Mouse (Mus musculus) spleen, postnatal 4 days (tissue): ENCODE data around the gene Gpr12.
"Not testable (repeated sequence)": the region's sequence is repeated elsewhere in the genome, so short reads cannot be mapped to it uniquely, and the experiment has no call there.

Experiments used
- DNase-seq, 2 experiments: peaks; one replicate each; pipeline ENCODE4 v3.0.0; 2022; ENCODE audit warnings: low spot score in 2 of 2

Gene Gpr12

DNA sequence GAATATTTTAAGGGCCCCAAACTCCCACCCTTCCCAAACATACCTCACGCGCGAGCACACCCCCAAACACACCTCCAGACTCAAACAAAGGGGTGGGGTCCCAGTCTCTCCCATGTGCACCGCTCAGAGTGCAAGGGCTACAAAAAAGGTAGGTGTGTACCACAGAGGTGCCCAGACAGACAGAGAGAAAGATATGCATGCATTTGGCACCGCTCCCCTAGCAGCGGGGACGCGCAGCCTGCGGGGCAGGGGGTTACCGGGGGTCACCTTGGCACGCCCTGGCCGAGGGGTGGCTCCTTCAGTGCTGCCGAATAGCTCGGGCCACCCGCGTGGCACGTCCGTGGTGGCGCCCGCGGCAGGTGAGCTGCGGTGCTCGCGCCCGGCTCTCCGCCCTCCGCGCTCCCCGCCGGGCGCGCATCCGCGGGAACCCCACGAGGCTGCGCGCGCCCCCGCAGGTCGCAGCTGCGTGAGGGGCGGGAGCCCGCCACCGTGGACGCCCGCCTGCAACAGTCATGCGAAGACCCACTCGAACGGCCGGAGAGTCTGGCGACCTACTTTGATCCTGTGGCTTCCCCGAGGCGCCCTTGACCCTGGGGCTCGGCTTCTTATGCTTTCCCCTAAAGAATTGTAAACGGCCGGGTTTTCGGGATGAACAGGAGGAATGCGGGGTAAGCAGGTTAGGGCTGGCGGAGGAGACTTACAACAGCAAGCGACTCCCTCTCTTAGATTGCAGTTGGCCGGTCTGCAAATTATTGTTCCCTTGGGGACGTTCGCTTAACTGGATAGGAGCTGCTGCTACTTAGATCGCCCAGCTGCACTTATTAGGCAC, at the start of gene Gpr12:
Gene Gpr12, minus strand, starts transcription at position 762 of the 829 bp plus-strand sequence.
- DNase-seq = no peak

DNA sequence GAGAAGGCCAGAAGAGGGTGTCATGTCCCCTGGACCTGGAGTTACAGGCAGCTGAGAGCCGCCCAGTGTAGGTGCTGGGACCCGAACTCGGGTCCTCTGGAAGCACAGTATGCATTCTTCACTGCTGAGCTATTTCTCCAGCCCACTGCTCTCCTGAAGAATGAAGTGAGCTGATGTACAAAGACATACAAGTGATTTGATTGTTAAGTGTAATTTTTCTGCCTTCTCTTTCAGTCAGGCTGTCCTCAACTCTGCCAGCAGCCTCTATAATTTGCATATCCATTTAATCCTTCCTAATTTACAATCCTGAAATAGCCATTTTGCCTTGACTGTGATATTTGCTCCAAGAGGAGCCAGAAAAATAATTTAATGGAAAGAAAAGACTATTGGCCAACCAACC, 46.6 kb upstream of the Gpr12 start:
- DNase-seq = no peak

DNA sequence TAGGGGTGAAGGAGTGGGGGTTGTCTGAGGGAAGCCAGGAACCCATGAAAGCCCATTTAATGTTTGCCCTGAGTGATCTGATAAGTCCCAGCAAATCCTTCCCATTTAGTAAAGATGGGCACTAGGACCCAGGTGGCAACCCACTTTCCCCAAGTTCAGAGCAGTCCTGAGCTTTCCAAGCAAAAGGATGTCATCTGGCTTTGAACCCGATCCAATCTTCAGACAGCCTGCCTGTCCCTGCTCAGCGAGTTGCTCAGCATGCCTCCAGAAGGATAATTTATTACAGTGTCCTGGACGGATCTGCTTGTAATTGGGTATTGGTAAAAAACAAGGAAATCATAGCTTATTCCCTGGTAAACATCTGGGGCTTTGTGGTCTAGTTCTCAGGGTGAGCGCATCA, 45.9 kb upstream of the Gpr12 start:
- DNase-seq = no peak

DNA sequence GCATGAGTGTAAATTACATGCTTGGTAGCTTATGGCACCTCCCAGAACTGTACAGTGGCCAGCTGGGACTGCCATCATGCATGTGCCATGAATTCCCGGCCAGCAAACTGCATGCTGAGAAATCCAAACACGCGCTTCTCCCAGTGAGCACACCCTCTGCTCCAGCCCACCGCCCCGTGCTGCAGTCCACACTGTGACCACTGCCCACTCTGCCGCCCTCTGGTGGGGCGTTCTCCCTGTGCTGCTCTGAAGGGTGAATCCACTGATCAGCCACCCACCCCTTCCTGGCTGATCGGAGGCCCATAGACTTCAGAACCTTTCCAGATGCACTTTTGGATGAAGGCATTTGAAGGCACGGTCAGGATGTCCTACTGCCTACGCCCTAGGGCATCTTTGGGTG, 44.6 kb upstream of the Gpr12 start:
- no peak for DNase-seq

DNA sequence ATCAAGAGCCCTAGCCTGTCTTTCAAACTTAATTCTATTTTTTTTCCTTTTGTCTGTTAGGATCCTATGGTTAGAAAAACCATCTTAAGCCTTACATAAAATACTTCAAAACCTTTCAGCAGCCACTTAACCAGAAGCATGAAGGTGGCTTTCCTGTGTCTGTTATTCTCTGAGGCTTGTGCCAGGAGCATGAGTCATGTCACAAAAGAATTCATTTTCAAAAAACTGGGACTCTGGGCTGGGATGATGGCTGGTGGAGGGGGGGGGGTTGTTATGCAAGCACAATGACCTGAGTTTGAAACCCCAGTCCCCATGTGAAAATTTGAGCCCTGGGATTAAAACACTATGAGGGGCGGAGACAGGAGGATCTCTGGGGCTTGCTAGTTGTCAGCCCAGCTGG, 43.8 kb upstream of the Gpr12 start:
- no peak for DNase-seq

DNA sequence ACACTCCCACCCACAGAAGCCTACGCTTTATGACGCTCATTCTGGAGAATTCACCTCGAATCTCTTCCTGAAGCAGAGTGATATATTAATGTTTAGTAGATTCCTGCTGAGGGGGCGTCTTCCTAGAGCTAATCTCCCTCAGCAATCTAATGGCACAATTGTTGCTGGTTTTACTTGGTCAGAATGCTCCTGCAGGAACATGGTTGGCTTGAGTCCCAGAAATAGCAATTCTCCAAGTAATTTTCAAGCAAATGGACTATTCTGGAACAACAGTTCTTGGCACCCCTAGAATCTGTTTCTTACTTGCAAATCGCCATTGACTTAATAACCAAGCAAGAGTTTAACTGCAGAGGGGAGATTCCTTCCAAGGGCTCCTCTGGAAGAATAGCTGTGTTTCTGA, 42.9 kb upstream of the Gpr12 start:
- DNase-seq = no peak

DNA sequence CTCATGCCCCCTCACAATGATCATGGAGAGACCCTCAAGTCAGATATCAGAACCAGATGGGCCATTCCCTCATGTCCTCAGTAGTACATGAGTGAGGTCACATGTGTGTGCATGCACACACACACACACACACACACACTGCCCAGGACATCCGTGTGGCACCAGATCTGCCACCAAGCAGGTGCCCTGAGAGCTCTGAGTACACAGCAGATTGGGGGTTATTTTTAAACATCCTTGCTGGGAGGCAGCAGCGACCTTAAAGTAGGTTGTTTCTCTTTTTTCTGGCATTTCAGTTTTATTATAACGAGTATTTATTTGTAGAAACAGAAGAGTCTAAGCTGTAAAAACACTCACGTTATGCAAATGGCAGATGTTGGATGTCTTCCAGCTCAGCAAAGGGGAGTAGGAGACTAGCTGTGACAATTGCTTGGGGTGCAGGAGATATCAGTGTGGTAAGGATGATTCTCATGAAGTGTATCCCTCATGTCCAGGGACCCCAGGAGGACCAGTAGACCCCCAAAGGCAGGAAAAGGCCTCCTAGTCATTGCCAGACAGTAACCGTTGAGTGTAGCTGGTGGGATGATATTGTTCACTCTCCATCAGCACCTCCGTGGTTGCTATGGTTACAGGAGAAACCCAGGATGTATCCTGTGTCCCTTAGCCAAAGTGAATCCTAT, 40.7 kb upstream of the Gpr12 start:
- no peak for DNase-seq

DNA sequence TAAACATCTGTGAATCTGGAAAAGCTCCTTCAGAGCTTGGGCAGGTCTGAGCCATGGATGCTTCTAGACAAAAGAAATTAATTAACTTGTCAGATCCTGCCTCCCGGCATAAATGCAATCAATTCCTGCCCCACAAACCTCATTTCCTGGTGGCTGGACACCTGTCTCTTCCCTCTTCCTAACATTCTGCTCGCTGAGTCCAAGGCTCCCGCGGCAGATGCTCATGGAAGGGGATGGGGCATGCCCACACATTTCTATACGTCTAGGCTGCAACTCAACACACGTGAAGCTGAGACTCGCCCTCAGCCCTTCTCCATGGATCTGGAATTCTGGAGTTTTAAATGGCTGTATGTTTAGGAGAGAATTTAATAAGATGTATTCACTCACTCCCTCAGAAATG, 26.8 kb upstream of the Gpr12 start:
- DNase-seq = no peak

DNA sequence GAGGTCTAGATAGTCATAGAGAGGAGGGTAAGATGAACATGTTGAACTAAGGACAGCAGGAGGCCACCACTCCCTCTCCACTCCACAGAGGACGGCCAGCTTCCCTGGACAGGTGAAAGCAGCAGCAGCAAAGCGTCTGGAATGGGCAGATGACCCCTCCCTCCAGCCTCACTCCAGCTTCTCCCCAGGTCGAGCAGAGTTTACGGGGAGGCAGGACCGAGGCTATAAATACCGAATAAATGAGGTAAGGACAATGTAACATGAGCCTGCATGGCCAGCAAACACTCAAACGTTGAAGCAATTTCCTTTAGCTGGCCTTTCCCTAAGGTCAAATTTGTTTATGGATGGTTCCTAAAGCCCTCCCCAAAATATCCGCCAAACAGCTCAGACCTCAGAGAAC, 26.0 kb upstream of the Gpr12 start:
- DNase-seq = no peak

DNA sequence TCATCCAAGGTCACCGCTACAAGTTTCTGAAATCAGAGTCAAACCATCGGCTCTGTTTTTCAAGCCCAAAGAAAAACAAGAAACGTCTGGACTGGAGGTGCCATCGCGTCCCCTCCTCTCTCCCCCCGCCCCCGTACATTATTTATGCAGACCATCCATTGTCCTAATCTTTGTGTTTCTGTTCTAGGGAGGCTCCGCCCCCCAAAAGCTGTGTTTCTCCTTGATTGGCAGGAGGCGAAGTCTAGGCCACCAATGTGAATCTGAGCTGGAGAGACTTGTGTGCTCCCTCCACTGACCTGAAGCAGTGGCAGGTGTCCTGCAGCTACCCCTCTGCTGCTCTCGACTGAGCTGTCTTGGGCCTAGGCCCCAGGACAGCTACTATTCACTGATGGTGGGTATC, 24.6 kb upstream of the Gpr12 start:
- no peak for DNase-seq

DNA sequence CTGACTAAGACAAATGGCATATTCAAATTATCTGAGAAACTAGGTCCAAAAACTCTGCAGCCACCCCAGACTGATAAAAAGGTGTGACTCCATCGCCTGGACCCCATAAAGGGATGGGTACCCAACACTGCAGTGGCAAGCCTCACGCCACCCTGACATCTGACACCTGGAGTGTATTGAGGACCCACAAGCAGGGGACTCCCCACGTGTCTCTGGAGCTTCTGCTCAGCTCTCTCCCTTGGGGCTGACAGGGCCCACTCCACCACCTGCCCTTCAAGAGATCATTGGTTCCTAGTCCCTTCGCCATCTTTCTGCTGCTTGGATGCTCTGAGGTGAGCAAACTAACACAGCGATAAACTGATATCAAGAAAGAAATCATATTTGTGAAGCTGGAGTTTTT, 22.8 kb upstream of the Gpr12 start:
- DNase-seq = no peak

DNA sequence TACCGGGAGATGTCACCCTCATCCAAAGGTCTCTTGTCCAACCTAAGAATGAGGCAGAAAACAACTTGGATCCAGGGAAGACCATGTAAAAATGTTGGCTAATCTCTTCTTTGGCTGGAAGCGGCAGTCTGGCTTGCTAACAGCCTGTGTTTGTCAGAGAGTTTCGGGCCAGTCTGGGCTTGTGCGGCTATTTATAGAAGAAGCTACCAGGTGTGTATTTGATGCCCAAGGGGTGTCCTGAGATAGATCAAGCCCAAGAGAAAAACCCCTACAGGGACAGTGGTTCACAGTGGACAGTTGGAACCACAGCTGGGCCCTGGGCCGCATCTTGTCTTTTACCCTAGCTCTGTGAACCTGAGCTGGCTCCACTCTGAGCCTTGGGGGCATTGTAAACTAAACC, 21.9 kb upstream of the Gpr12 start:
- no peak for DNase-seq

DNA sequence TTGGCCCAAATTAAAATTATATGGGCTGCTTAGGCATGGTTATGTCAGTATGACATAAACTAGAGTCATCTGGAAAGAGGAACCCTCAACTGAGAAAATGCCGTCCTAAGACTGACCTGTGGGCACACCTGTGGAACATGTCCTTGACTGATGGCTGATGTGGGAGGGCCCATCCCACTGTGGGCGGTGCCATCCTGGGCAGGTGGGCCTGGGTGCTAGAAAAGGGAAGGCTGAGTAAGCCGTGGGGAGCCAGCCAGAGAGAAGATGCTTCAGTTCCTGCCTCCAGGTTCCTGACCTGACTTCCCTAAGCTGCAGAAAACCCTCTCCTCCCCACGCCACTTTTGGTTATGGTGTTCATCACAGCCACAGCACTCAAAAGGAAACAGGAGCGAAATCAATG, 21.2 kb upstream of the Gpr12 start:
- DNase-seq = no peak

DNA sequence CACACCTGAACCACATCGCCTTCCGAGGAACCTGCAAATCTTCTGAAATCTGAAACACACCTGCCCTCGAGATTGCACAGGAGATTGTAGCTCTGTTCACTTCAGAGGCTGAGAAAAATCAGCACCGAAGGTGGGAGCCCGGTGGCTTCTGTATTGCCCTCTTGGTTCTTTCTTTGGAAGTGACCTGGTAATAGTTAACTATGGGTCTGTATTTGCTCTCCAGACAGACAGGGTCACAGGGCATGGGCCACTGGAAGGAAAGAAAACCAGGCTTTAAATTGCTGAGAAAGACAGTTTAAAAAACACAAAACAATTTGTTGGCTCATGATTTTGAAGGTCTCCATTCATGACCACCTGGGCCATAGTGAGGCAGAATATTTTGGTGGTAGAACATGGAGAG, 14.9 kb upstream of the Gpr12 start:
- DNase-seq = no peak

DNA sequence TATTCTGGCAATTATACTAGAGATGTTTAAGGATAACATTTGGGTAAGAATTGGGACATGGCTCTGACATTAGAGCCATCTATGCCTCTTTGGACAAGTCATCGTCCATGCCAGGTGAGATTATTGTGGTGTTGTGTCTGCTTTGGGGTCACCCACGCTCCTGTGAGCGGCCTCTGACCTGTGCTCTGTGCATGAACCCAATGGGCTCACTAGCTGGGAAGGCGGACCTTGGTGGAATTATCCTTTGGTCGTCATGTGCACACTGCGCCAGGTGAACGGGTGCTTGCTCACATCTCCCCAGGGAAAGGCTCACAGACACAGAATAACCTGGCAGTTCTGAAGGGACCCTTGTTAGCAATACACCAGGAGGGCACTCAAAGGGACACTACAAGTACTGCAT, 14.2 kb upstream of the Gpr12 start:
- DNase-seq = not testable (repeated sequence)

DNA sequence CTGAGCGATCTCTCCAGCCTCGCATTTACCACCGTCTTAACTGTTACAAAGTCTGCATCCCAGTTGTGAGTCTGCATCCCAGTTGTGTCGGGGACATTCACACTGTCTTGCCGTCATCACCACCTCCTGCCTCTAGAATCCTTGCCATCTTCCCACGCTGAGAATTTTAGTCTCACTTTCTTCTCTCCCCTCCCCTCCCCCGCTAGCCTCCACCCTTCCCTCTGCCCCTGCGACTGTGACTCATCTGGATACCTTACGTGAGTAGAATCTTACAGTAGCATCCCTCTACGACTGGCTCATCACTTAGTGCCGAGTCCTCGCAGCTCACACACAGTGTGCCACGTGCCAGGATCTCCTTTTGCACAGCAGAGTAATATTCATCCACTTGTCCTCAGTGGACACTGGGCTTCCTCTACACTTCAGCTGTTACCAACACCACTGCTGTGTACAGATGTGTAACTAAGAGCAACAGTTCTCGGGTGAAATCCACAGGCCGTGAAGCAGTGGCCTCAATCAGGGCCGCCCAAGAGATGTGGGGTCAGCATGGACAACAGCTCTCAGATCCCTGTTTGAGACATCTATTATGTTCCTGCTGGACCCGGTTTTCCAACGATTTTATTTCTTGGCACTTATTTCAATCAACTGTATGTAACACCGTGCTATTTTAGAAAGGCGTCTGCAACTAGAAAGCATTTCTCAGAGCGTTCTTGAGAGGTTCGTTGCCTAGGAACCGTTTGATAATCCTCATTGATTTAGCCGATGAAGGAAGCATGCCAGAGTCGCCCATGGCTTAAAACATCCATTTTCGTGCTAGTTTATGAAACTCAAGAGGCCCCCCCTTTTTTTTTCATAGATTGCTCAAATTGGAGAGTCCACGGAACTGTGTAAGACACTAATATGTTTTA, 13.4 kb upstream of the Gpr12 start:
- DNase-seq = no peak

DNA sequence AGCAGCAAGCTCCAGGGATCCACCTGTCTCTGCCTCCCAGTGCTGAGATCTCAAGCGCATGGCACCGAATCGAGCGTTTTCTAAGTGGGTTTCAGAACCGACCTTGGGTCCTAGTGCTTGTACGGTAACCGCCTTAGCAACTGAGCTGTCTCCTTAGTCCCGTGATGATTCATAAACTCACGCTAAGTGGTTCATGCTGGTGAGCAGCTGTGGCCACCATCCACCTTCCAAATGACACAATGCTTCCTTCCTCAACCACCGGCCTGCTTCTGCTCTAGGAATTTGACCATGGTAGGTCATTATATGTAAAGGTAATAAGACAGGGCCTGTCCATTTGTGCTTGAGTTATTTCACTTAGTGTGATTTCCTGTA, 12.4 kb upstream of the Gpr12 start:
- no peak for DNase-seq

DNA sequence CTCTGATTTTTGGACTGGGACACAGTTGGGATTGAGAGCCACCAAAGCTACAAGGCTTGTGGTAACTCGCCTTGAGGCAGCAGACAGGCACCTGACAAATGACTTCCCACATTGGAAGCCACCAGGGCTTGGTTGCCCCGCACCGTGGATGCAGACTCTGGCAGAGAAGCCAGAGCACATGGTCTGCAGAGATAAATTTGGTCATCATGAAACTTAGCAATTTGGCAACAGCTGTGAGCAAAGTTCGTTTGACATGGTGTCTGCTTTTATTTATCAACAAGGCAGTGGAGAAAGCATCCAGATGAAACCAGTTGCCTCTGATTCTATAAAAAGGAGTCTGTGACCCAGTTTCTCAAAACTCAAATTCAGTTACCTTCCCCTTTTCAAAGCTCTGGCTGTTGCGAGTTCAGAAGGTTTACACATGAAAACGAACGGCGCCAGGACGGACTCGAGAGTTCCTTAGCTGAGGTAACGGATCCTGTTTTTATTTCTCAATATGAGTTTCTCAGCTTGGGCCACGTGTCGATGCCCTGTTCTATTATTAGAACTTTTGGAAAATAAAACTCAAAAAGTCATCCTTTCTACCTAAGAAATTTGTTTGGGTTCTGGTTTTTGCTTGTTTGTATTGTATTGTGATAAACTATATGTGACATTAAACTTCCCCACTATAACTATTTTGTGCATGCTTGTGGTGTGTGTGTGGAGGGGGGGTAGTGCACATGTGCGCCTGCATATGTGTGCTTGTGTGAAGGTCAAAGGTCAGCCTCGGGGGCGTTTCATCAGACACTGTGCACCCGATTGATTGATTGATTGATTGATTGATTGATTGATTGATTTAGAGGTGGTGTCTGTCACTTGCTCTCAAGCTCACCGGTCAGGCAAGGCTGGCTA, 11.8 kb upstream of the Gpr12 start:
- no peak for DNase-seq

DNA sequence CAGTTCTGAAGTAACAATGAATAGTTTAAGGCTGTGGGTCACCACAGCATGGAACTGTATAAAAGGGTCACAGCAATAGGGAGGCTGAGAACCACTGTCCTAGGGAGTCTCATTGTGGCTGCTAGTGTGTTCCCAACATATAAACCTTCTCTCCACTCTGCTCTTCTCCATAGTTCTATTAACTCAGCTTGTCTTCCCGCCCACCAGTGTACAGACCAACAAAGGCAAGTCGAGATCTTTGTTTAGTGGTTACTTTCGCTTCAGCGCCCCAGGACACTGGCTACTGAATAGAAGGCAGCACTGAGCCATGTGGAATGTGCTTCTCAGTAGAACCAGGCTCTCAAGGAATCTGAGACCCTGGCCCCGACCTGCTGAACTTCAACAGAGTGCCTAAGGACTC, 7.5 kb upstream of the Gpr12 start:
- DNase-seq = no peak

DNA sequence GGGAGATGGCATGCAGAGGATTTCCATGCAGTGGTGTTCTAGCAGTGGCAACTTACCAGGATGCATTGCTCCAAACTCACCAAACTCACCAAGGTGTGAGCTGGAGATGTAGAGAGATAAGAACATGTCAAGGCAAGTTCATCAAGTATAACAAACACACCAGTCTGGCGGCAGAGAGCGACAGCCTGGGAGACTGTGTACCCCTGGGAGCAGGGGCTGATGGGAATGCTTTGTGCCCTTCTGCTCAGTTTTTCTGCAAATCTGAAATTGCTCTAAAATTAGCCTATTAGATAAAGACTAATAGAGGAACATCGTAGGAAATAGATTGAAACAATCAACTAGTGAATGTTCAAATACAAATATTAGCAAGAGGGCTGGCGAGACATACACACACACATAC, 6.6 kb upstream of the Gpr12 start:
- DNase-seq = no peak

DNA sequence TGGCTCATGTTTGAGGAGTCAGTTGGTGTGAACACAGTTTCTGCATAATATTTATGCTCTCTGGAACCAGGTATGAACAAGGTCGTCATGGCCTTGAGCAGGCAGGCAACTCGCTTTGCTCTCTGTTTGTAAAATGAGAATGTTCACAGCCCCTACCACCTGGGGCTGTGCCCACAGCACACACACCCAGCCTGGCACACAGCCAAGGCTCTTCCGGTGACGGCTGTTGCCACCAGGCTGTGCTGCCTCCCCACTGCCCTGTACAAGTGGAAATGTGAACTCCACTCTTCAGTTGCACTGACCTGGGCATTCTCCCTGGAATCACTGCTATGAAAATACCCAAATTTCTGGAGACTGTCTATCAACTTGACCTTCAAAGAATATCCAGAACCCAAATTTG, 5.9 kb upstream of the Gpr12 start:
- DNase-seq = no peak
